Mouse (Mus musculus): ENCODE data around the gene Nupl1. TPM values are rescaled to one million over a fixed set of nuclear protein-coding genes. Genes with fewer than 3 reads are reported as not detected.

Gene Nupl1
- polyA plus RNA-seq, 3 experiments from 2014 or later: not detected

- no peak for ATAC-seq
These were observed 102.3 kb downstream of the Nupl1 start for GRCm38 (mm10) chr14:60148893-60149292.

- ATAC-seq: no peak
These were observed 108.0 kb downstream of the Nupl1 start for GRCm38 (mm10) chr14:60143234-60143633.

GRCm38 (mm10) chr14:60138339-60138738 lies 112.9 kb downstream of the Nupl1 start:
- ATAC-seq: no peak

GRCm38 (mm10) chr14:60137812-60138211 lies 113.4 kb downstream of the Nupl1 start:
- ATAC-seq: no peak

GRCm38 (mm10) chr14:60135801-60136200 lies 115.4 kb downstream of the Nupl1 start:
- no peak for ATAC-seq

GRCm38 (mm10) chr14:60134720-60135119 lies 116.5 kb downstream of the Nupl1 start:
- no peak for ATAC-seq

Other genes with a start within 250 kb of the Nupl1 start
- gene Atp8a2, start 54.3 kb downstream of the Nupl1 start, polyA plus RNA-seq (2017; shearing (Covaris generic)): 1 to 10 TPM in 2 of 3 experiments, under 1 TPM in 1; 0.57 to 2.9 (median 1.1) TPM
- 10 to 100 TPM; 15.5 to 20.0 (median 17.9) TPM for gene Gm49336, start 76 bp upstream of the Nupl1 start, polyA plus RNA-seq (2017; shearing (Covaris generic))
- 10 to 100 TPM; 50.0 to 60.2 (median 54.7) TPM for gene Mtmr6, start 13.8 kb upstream of the Nupl1 start, polyA plus RNA-seq (2017; shearing (Covaris generic))
- gene Amer2, start 121.8 kb upstream of the Nupl1 start, polyA plus RNA-seq (2017; shearing (Covaris generic)): not detected